Mouse (Mus musculus) heart, embryonic 10.5 days (tissue): ENCODE results near the gene Zfp90. TPM values are rescaled to one million over a fixed set of nuclear protein-coding genes. Genes with fewer than 3 reads are reported as not detected.
A peak's percentile ranks its signal among the peaks of the same experiment; 100 is the strongest.

Source experiments
- DNase-seq: peaks from one replicate; pipeline ENCODE4 v3.0.0-alpha.2; 2017; ENCODE audit warnings: low spot score
- H3K27ac ChIP-seq: fragments of 300-500 bp; sonication (generic); 2 replicates; pipeline ENCODE4 v1.5.1; 2016; ENCODE audit warnings: mild to moderate bottlenecking
- H3K27me3 ChIP-seq: fragments of 300-500 bp; sonication (generic); 2 replicates; pipeline ENCODE4 v1.6.1; 2016; ENCODE audit warnings: mild to moderate bottlenecking; ENCODE audit not compliant: poor library complexity, insufficient read depth, severe bottlenecking
- H3K36me3 ChIP-seq: fragments of 300-500 bp; sonication (generic); 2 replicates; pipeline ENCODE4 v1.6.1; 2016; ENCODE audit warnings: mild to moderate bottlenecking, moderate library complexity
- H3K4me1 ChIP-seq: fragments of 300-500 bp; sonication (generic); 2 replicates; pipeline ENCODE4 v1.6.1; 2016; ENCODE audit warnings: mild to moderate bottlenecking
- H3K4me3 ChIP-seq: fragments of 300-500 bp; sonication (generic); 2 replicates; pipeline ENCODE4 v1.5.1; 2016; ENCODE audit warnings: mild to moderate bottlenecking, moderate library complexity
- H3K9me3 ChIP-seq: fragments of 300-500 bp; sonication (generic); 2 replicates; pipeline ENCODE4 v1.6.1; 2016; ENCODE audit warnings: mild to moderate bottlenecking, moderate library complexity
- WGBS: fragments of 180-500 bp; shearing (Covaris S2); methylation state at CpG from one replicate; pipeline ENCODE4 v1.1.7; 2016; 5-methylcytosine and 5-hydroxymethylcytosine counted together
- polyA plus RNA-seq: library from polyadenylated mRNA; unstranded; fragments of >200 nt; fragmentation: Nextera tagmentation; extraction: Ambion mirVana; gene quantifications from 2 replicates; pipeline ENCODE4 v1.2.1, GENCODE M21; 2016

Zfp90 gene
- 12.5 and 19.3 TPM in 2 replicates for polyA plus RNA-seq

GRCm38 (mm10) chr8:106415182-106415971 is at the start of gene Zfp90:
Gene Zfp90 (plus strand): TSS chr8:106415327.
- Histone ChIP-seq H3K9me3 (no peaks in the 10 kb centered on the region), H3K4me1 (peaks cover 11% of the 10 kb centered on the region), H3K36me3 (peaks cover 33% of the 10 kb centered on the region), H3K27ac (peak within 1 kb of the TSS; percentile 95), H3K4me3 (peak within 1 kb of the TSS; percentile 79), H3K27me3 (no peaks in the 10 kb centered on the region)
- WGBS: under 1% methylated on average over 46 of the region's 46 CpGs
- DNase-seq: peak; percentile 97

- H3K9me3 ChIP-seq: no peaks in the 10 kb centered on the region; the same call in 1 of the 2 replicates
- DNase-seq: no peak
- 63% methylated on average over 3 of the region's 3 CpGs for WGBS
- H3K4me1 ChIP-seq: no peaks in the 10 kb centered on the region
- no peaks in the 10 kb centered on the region for H3K36me3 ChIP-seq
- H3K4me3 ChIP-seq: no peak overlapping the region
- no peaks in the 10 kb centered on the region for H3K27me3 ChIP-seq
- no peak overlapping the region for H3K27ac ChIP-seq
These were observed 46.6 kb upstream of the Zfp90 start for GRCm38 (mm10) chr8:106368501-106368900.

- Histone ChIP-seq H3K36me3 (no peaks in the 10 kb centered on the region), H3K27me3 (no peaks in the 10 kb centered on the region), H3K27ac (no peak overlapping the region), H3K4me3 (no peak overlapping the region), H3K9me3 (no peaks in the 10 kb centered on the region; the same call in 1 of the 2 replicates), H3K4me1 (no peaks in the 10 kb centered on the region)
- no peak for DNase-seq
- 80% methylated on average over 7 of the region's 7 CpGs for WGBS
These were observed 46.1 kb upstream of the Zfp90 start for GRCm38 (mm10) chr8:106369069-106369468.

- no peaks in the 10 kb centered on the region for H3K9me3 ChIP-seq
These were observed 39.2 kb upstream of the Zfp90 start for GRCm38 (mm10) chr8:106375957-106376356.

GRCm38 (mm10) chr8:106376862-106377261 is 38.3 kb upstream of the Zfp90 start:
- H3K36me3 ChIP-seq: no peaks in the 10 kb centered on the region
- no peaks in the 10 kb centered on the region for H3K9me3 ChIP-seq
- peaks cover 28% of the 10 kb centered on the region for H3K4me1 ChIP-seq
- no peak overlapping the region for H3K4me3 ChIP-seq
- no peaks in the 10 kb centered on the region for H3K27me3 ChIP-seq
- WGBS: 24% methylated on average over 9 of the region's 9 CpGs
- H3K27ac ChIP-seq: peak overlapping the region; percentile 30; the same call in 1 of the 2 replicates
- DNase-seq: no peak

More at GRCm38 (mm10) chr8:106375957-106376356, 39.2 kb upstream of the Zfp90 start:
- Histone ChIP-seq H3K27me3 (no peaks in the 10 kb centered on the region), H3K4me1 (peaks cover 28% of the 10 kb centered on the region), H3K4me3 (no peak overlapping the region), H3K36me3 (no peaks in the 10 kb centered on the region), H3K27ac (0 out of 2 replicates have a peak overlapping the region, but pooled peaks have one; percentile 36)
- no peak for DNase-seq
- 65% methylated on average over 7 of the region's 7 CpGs for WGBS

- DNase-seq: peak; percentile 81
- Histone ChIP-seq H3K4me1 (peaks cover 28% of the 10 kb centered on the region), H3K9me3 (no peaks in the 10 kb centered on the region), H3K4me3 (no peak overlapping the region), H3K36me3 (no peaks in the 10 kb centered on the region), H3K27me3 (0 out of 2 replicates have a peak, but pooled peaks cover 2% of the 10 kb centered on the region), H3K27ac (peak overlapping the region; percentile 2; the same call in 1 of the 2 replicates)
- WGBS: 32% methylated on average over 6 of the region's 7 CpGs
These were observed 36.6 kb upstream of the Zfp90 start for GRCm38 (mm10) chr8:106378501-106379048.

- Histone ChIP-seq H3K27me3 (0 out of 2 replicates have a peak, but pooled peaks cover 6% of the 10 kb centered on the region), H3K27ac (0 out of 2 replicates have a peak overlapping the region, but pooled peaks have one; percentile 45), H3K4me3 (no peak overlapping the region), H3K9me3 (no peaks in the 10 kb centered on the region), H3K4me1 (peaks cover 28% of the 10 kb centered on the region), H3K36me3 (no peaks in the 10 kb centered on the region)
- DNase-seq: no peak
- WGBS: 79% methylated on average over 5 of the region's 5 CpGs
These were observed 35.8 kb upstream of the Zfp90 start for GRCm38 (mm10) chr8:106379357-106379756.

GRCm38 (mm10) chr8:106381026-106381425 is 34.1 kb upstream of the Zfp90 start:
- Histone ChIP-seq H3K9me3 (no peaks in the 10 kb centered on the region), H3K4me3 (no peak overlapping the region), H3K4me1 (peaks cover 28% of the 10 kb centered on the region), H3K27me3 (0 out of 2 replicates have a peak, but pooled peaks cover 6% of the 10 kb centered on the region), H3K36me3 (no peaks in the 10 kb centered on the region), H3K27ac (no peak overlapping the region)
- 85% methylated on average over 6 of the region's 6 CpGs for WGBS
- no peak for DNase-seq

GRCm38 (mm10) chr8:106387801-106388415 is 27.2 kb upstream of the Zfp90 start:
- WGBS: 76% methylated on average over 9 of the region's 9 CpGs
- H3K4me1 ChIP-seq: no peaks in the 10 kb centered on the region
- no peak overlapping the region for H3K27ac ChIP-seq

GRCm38 (mm10) chr8:106394493-106394892 is 20.6 kb upstream of the Zfp90 start:
- 76% methylated on average over 4 of the region's 4 CpGs for WGBS
- H3K27ac ChIP-seq: no peak overlapping the region
- DNase-seq: no peak
- no peaks in the 10 kb centered on the region for H3K4me1 ChIP-seq
- no peak overlapping the region for H3K4me3 ChIP-seq
- no peaks in the 10 kb centered on the region for H3K36me3 ChIP-seq
- H3K9me3 ChIP-seq: no peaks in the 10 kb centered on the region
- H3K27me3 ChIP-seq: no peaks in the 10 kb centered on the region

More at GRCm38 (mm10) chr8:106387801-106388415, 27.2 kb upstream of the Zfp90 start:
- Histone ChIP-seq H3K9me3 (no peaks in the 10 kb centered on the region), H3K27me3 (0 out of 2 replicates have a peak, but pooled peaks cover 6% of the 10 kb centered on the region), H3K4me3 (no peak overlapping the region), H3K36me3 (no peaks in the 10 kb centered on the region)
- DNase-seq: no peak

- Histone ChIP-seq H3K36me3 (no peaks in the 10 kb centered on the region), H3K4me1 (peaks cover 16% of the 10 kb centered on the region), H3K27me3 (no peaks in the 10 kb centered on the region), H3K4me3 (no peak overlapping the region), H3K9me3 (no peaks in the 10 kb centered on the region), H3K27ac (0 out of 2 replicates have a peak overlapping the region, but pooled peaks have one; percentile 26)
- no peak for DNase-seq
- 61% methylated on average over 8 of the region's 8 CpGs for WGBS
These were observed 15.4 kb upstream of the Zfp90 start for GRCm38 (mm10) chr8:106399694-106400093.

- H3K27me3 ChIP-seq: no peaks in the 10 kb centered on the region
- H3K27ac ChIP-seq: no peak overlapping the region
- no peak for DNase-seq
- H3K4me3 ChIP-seq: no peak overlapping the region
- WGBS: 57% methylated on average over 5 of the region's 5 CpGs
- H3K4me1 ChIP-seq: peaks cover 21% of the 10 kb centered on the region
- H3K9me3 ChIP-seq: no peaks in the 10 kb centered on the region
- H3K36me3 ChIP-seq: no peaks in the 10 kb centered on the region
These were observed 14.9 kb upstream of the Zfp90 start for GRCm38 (mm10) chr8:106400181-106400580.
